In the genomic region with DNA sequence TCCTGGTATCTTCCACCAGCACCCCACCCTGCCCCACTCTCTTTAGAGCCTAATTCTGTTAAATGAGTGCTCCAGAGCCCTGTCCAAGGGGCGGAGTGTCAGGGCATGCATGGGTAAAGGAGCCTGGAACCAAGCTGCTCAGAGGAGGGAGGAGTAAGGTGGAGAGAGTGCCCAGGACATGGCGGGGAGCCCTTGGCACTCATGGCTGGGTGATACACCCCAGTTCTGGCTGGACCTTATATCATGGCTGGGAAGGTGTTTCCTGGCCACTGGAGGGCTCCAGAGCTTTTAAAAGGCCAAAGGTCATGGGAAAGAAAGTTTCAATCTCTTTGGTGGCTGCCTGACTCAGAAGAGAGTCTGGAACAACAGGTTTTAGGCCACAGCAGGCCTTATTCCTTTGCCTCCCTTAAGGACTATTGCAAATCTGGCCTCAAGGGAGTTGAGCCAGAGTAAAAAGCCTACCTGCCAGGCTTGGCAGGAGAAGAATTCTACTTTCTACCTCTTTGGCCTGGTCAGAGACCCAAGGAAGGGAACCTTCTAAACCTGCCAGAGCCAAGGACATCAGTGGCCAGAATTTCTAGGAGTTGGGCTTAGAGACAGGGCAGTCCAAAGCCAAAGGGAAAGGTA, we compare ENCODE assay signal across 15 mouse cellular contexts.
A peak's percentile ranks its signal among the peaks of the same experiment; 100 is the strongest.
DNase-seq lines count a peak whose midpoint lies in the region; ATAC-seq and TF ChIP-seq lines count a peak whose summit lies in the region.
"Had no signal": no experiment of that assay in that cellular context is flagged by ENCODE, and none has a peak within 500 bp of the region (broad histone marks: within the 10 kb centered on the region; RNA-seq: fewer than 3 reads in every experiment).

No protein-coding gene starts in this region.

- DNase-seq in forebrain, embryonic 14.5 days (ENCODE audit: low spot score): no peak
- peak; percentile 14 for DNase-seq in kidney, adult 2 months
- DNase-seq in midbrain, embryonic 14.5 days: no peak
- DNase-seq in thymus, postnatal 0 days (ENCODE audit: low spot score): no peak
- DNase-seq: B cell, adult 2 months; cerebellum, adult 8-10 months; lung, embryonic 14.5 days; spleen, adult 18-20 months had no signal

- H3K4me2 ChIP-seq in forebrain, embryonic 13.5 days: no peak overlapping the region
- H3K4me2 ChIP-seq in forebrain, embryonic 14.5 days (ENCODE audit: low read length): no peak overlapping the region
- no peak overlapping the region for H3K4me2 ChIP-seq in kidney, embryonic 15.5 days
- no peak overlapping the region for H3K4me2 ChIP-seq in midbrain, embryonic 14.5 days (ENCODE audit: low read length)
- H3K4me2 ChIP-seq in midbrain, embryonic 16.5 days (ENCODE audit: low read length): no peak overlapping the region
- H3K4me2 ChIP-seq: lung, embryonic 14.5 days; neural tube, embryonic 15.5 days had no signal

- no peaks in the 10 kb centered on the region for H3K4me1 ChIP-seq in forebrain, embryonic 13.5 days
- no peaks in the 10 kb centered on the region for H3K4me1 ChIP-seq in forebrain, embryonic 14.5 days (ENCODE audit: control insufficient read depth, insufficient read depth, low read length)
- peaks cover 4% of the 10 kb centered on the region; the same call in 1 of the 2 replicates for H3K4me1 ChIP-seq in kidney, adult 2 months (ENCODE audit: control insufficient read depth, insufficient read depth, low read length)
- peaks cover 15% of the 10 kb centered on the region for H3K4me1 ChIP-seq in kidney, embryonic 15.5 days
- H3K4me1 ChIP-seq in midbrain, embryonic 14.5 days (ENCODE audit: control insufficient read depth, insufficient read depth, low read length): no peaks in the 10 kb centered on the region
- H3K4me1 ChIP-seq in midbrain, embryonic 16.5 days (ENCODE audit: control insufficient read depth, insufficient read depth, low read length): no peaks in the 10 kb centered on the region
- H3K4me1 ChIP-seq: neural tube, embryonic 15.5 days had no signal

- peaks cover 60% of the 10 kb centered on the region for H3K36me3 ChIP-seq in forebrain, embryonic 13.5 days (ENCODE audit: poor library complexity, severe bottlenecking)
- peaks cover 27% of the 10 kb centered on the region for H3K36me3 ChIP-seq in forebrain, embryonic 14.5 days (ENCODE audit: control insufficient read depth, insufficient read depth, low read length)
- no peaks in the 10 kb centered on the region for H3K36me3 ChIP-seq in kidney, adult 2 months (ENCODE audit: control insufficient read depth, insufficient read depth, low read length)
- peaks cover 34% of the 10 kb centered on the region for H3K36me3 ChIP-seq in kidney, embryonic 15.5 days
- peaks cover 10% of the 10 kb centered on the region for H3K36me3 ChIP-seq in midbrain, embryonic 14.5 days (ENCODE audit: control insufficient read depth, insufficient read depth, low read length)
- no peaks in the 10 kb centered on the region for H3K36me3 ChIP-seq in midbrain, embryonic 16.5 days (ENCODE audit: control insufficient read depth, insufficient read depth, low read length)
- H3K36me3 ChIP-seq: neural tube, embryonic 15.5 days had no signal

- no peak for ATAC-seq in forebrain, embryonic 13.5 days
- no peak for ATAC-seq in forebrain, embryonic 14.5 days
- no peak for ATAC-seq in kidney, embryonic 15.5 days (replicated peaks; ENCODE audit: low FRiP score)
- no peak for ATAC-seq in midbrain, embryonic 14.5 days (ENCODE audit: low FRiP score, low TSS enrichment)
- no peak for ATAC-seq in midbrain, embryonic 16.5 days
- no peak for ATAC-seq in activated CD4-positive, CD25-positive, alpha-beta regulatory T cell, adult 4 months

- H3K4me3 ChIP-seq in forebrain, embryonic 13.5 days: no peak overlapping the region
- no peak overlapping the region for H3K4me3 ChIP-seq in forebrain, embryonic 14.5 days (ENCODE audit: low read depth, low read length)
- no peak overlapping the region for H3K4me3 ChIP-seq in kidney, adult 2 months (ENCODE audit: insufficient read depth, low read depth, low read length)
- H3K4me3 ChIP-seq in kidney, embryonic 15.5 days (replicated peaks): no peak overlapping the region
- no peak overlapping the region for H3K4me3 ChIP-seq in midbrain, embryonic 14.5 days (replicated peaks; ENCODE audit: low read depth, low read length)
- H3K4me3 ChIP-seq in midbrain, embryonic 16.5 days (ENCODE audit: low read depth, low read length): no peak overlapping the region
- H3K4me3 ChIP-seq: erythroblast, embryonic 14.5 days; limb, embryonic 10.5 days; neural tube, embryonic 15.5 days had no signal

- H3K27ac ChIP-seq in forebrain, embryonic 13.5 days: peak overlapping the region; percentile 6; the same call in 1 of the 2 replicates
- H3K27ac ChIP-seq in forebrain, embryonic 14.5 days (ENCODE audit: low read depth, low read length): no peak overlapping the region
- H3K27ac ChIP-seq in kidney, adult 2 months (ENCODE audit: insufficient read depth, low read depth, low read length): no peak overlapping the region
- H3K27ac ChIP-seq in kidney, embryonic 15.5 days: no peak overlapping the region
- peak overlapping the region; percentile 33; the same call in 1 of the 2 replicates for H3K27ac ChIP-seq in midbrain, embryonic 14.5 days (replicated peaks; ENCODE audit: low read depth, low read length)
- H3K27ac ChIP-seq in midbrain, embryonic 16.5 days (ENCODE audit: low read length): no peak overlapping the region
- H3K27ac ChIP-seq: limb, embryonic 10.5 days; neural tube, embryonic 15.5 days had no signal

- no peak for TF ChIP-seq POLR2A in kidney, adult 2 months (IDR thresholded peaks at IDR 0.05; ENCODE audit: low read depth, low read length)

- H3K9ac ChIP-seq in forebrain, embryonic 13.5 days: no peak overlapping the region
- H3K9ac ChIP-seq in forebrain, embryonic 14.5 days (ENCODE audit: low read length): no peak overlapping the region
- no peak overlapping the region for H3K9ac ChIP-seq in kidney, embryonic 15.5 days
- H3K9ac ChIP-seq in midbrain, embryonic 14.5 days (replicated peaks; ENCODE audit: low read length): no peak overlapping the region
- no peak overlapping the region for H3K9ac ChIP-seq in midbrain, embryonic 16.5 days (ENCODE audit: low read depth, low read length)
- H3K9ac ChIP-seq: lung, embryonic 14.5 days; neural tube, embryonic 15.5 days had no signal

- no peak for TF ChIP-seq CTCF in kidney, adult 2 months (conservative IDR thresholded peaks at IDR 0.05; ENCODE audit: insufficient read depth, insufficient read length, low read depth, low read length)

- H3K9me3 ChIP-seq in forebrain, embryonic 13.5 days (replicated peaks): no peaks in the 10 kb centered on the region
- H3K9me3 ChIP-seq in forebrain, embryonic 14.5 days (replicated peaks; ENCODE audit: control insufficient read depth, low read length): no peaks in the 10 kb centered on the region
- no peaks in the 10 kb centered on the region for H3K9me3 ChIP-seq in kidney, embryonic 15.5 days (replicated peaks)
- H3K9me3 ChIP-seq in midbrain, embryonic 14.5 days (ENCODE audit: control insufficient read depth, low read length): no peaks in the 10 kb centered on the region
- H3K9me3 ChIP-seq in midbrain, embryonic 16.5 days (replicated peaks; ENCODE audit: control insufficient read depth, low read length, poor library complexity, severe bottlenecking): no peaks in the 10 kb centered on the region
- H3K9me3 ChIP-seq: limb, embryonic 10.5 days; neural tube, embryonic 15.5 days had no signal

- no peaks in the 10 kb centered on the region for H3K27me3 ChIP-seq in forebrain, embryonic 13.5 days
- no peaks in the 10 kb centered on the region for H3K27me3 ChIP-seq in forebrain, embryonic 14.5 days (replicated peaks; ENCODE audit: control insufficient read depth, insufficient read depth, low read length)
- no peaks in the 10 kb centered on the region for H3K27me3 ChIP-seq in kidney, adult 2 months (replicated peaks; ENCODE audit: control insufficient read depth, insufficient read depth, low read length)
- H3K27me3 ChIP-seq in kidney, embryonic 15.5 days: no peaks in the 10 kb centered on the region
- no peaks in the 10 kb centered on the region for H3K27me3 ChIP-seq in midbrain, embryonic 14.5 days (ENCODE audit: control insufficient read depth, insufficient read depth, low read length)
- no peaks in the 10 kb centered on the region for H3K27me3 ChIP-seq in midbrain, embryonic 16.5 days (ENCODE audit: control insufficient read depth, insufficient read depth, low read depth, low read length)
- H3K27me3 ChIP-seq: neural tube, embryonic 15.5 days had no signal

- 93% methylated on average over 2 of the region's 2 CpGs for WGBS in forebrain, embryonic 13.5 days
- 89% methylated on average over 2 of the region's 2 CpGs for WGBS in forebrain, embryonic 14.5 days
- 70% methylated on average over 2 of the region's 2 CpGs for WGBS in kidney, adult 2 months
- WGBS in kidney, embryonic 15.5 days: 81% methylated on average over 2 of the region's 2 CpGs
- WGBS in midbrain, embryonic 14.5 days: 94% methylated on average over 2 of the region's 2 CpGs
- WGBS in midbrain, embryonic 16.5 days: 98% methylated on average over 2 of the region's 2 CpGs

Comparison
In these comparisons a context has a peak if more than half of its experiments do, and no peak if none do; other contexts are left out.
1. H3K27ac ChIP-seq: peak in forebrain, embryonic 13.5 days (single experiment) and midbrain, embryonic 14.5 days (single experiment); none in forebrain, embryonic 14.5 days (single experiment), kidney, adult 2 months (single experiment), kidney, embryonic 15.5 days (single experiment) and midbrain, embryonic 16.5 days (single experiment).